Mouse (Mus musculus) liver, adult 2 months (tissue): Measurements from ENCODE around the gene Zfp831.

Experiments used
- CTCF ChIP-seq: fragments of 200-500 bp; IDR thresholded peaks from 2 replicates; pipeline ENCODE4 v1.5.1; 2011; ENCODE audit warnings: low read depth, low read length, control low read depth
- POLR2A ChIP-seq: fragments of 200-500 bp; IDR thresholded peaks from 2 replicates; pipeline ENCODE4 v1.6.1; 2011; ENCODE audit warnings: low read length, control low read depth; ENCODE audit not compliant: insufficient read depth; ENCODE audit errors: extremely low read depth

- TF ChIP-seq CTCF (no peak), POLR2A (no peak)
Measured at GRCm38 (mm10) chr2:174668806-174669205, 25.5 kb downstream of the Zfp831 start.
